14 mouse cellular contexts compared by ENCODE assay signal in the genomic region with DNA sequence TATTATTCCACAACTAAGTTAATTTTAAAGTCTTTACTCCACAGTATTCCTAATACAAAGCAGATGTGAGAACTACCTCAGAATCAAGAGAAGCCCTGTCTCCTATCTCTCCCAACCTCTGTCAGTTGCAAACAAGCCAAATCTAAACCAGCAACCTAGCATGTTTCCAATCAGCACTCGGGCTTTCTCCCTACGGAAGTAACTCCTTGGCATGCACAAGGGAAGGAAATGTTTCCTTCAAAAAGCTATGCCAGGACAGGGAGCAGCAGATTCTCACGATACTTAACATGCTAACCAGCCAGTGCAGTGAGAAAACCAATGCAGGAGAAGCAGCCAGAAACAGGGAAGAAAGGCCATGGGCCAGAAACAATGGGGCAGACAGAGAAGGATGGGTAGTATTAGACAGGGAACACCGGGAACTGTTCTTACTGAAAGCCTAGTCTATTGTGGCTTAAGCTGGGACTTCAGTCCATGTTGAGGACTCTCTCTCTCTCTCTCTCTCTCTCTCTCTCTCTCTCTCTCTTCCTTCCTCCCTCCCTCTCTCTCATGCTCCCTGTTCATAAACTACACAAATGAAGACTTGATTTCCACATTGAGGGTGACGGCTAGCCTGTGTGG.
DNase-seq lines count a peak whose midpoint lies in the region; ATAC-seq and TF ChIP-seq lines count a peak whose summit lies in the region.
"Had no signal": no experiment of that assay in that cellular context is flagged by ENCODE, and none has a peak within 500 bp of the region (broad histone marks: within the 10 kb centered on the region; RNA-seq: fewer than 3 reads in every experiment).

No protein-coding gene starts in this region.

- no peaks in the 10 kb centered on the region for H3K9me3 ChIP-seq in heart, embryonic 12.5 days (replicated peaks)
- H3K9me3 ChIP-seq in forebrain, embryonic 14.5 days (replicated peaks; ENCODE audit: control insufficient read depth, low read length), result no peaks in the 10 kb centered on the region
- no peaks in the 10 kb centered on the region for H3K9me3 ChIP-seq in limb, embryonic 13.5 days
- H3K9me3 ChIP-seq in stomach, postnatal 0 days (ENCODE audit: control insufficient read depth, low read length), result no peaks in the 10 kb centered on the region

- H3K27ac ChIP-seq in heart, embryonic 12.5 days (ENCODE audit: poor library complexity, severe bottlenecking), result 0 out of 2 replicates have a peak overlapping the region, but pooled peaks have one; percentile 9
- peak overlapping the region; percentile 64; the same call in 1 of the 2 replicates for H3K27ac ChIP-seq in forebrain, embryonic 14.5 days (ENCODE audit: low read depth, low read length)
- no peak overlapping the region for H3K27ac ChIP-seq in limb, embryonic 13.5 days
- no peak overlapping the region for H3K27ac ChIP-seq in stomach, postnatal 0 days (replicated peaks)
- H3K27ac ChIP-seq: gastrocnemius, adult 2 months; kidney, postnatal 0 days had no signal

- H3K4me2 ChIP-seq in heart, embryonic 12.5 days, result no peak overlapping the region
- no peak overlapping the region for H3K4me2 ChIP-seq in forebrain, embryonic 14.5 days (ENCODE audit: low read length)
- H3K4me2 ChIP-seq in limb, embryonic 13.5 days (replicated peaks), result no peak overlapping the region
- H3K4me2 ChIP-seq in stomach, postnatal 0 days (replicated peaks; ENCODE audit: low read depth), result no peak overlapping the region

- no peak overlapping the region for H3K9ac ChIP-seq in heart, embryonic 12.5 days
- no peak overlapping the region for H3K9ac ChIP-seq in forebrain, embryonic 14.5 days (ENCODE audit: low read length)
- H3K9ac ChIP-seq in limb, embryonic 13.5 days, result no peak overlapping the region
- H3K9ac ChIP-seq in stomach, postnatal 0 days (ENCODE audit: low read length), result no peak overlapping the region
- H3K9ac ChIP-seq: liver, postnatal 0 days had no signal

- no peaks in the 10 kb centered on the region for H3K36me3 ChIP-seq in heart, embryonic 12.5 days
- no peaks in the 10 kb centered on the region for H3K36me3 ChIP-seq in forebrain, embryonic 14.5 days (ENCODE audit: control insufficient read depth, insufficient read depth, low read length)
- no peaks in the 10 kb centered on the region for H3K36me3 ChIP-seq in limb, embryonic 13.5 days
- H3K36me3 ChIP-seq in stomach, postnatal 0 days (ENCODE audit: control insufficient read depth, insufficient read depth, low read length), result no peaks in the 10 kb centered on the region

- H3K4me3 ChIP-seq in heart, embryonic 12.5 days, result no peak overlapping the region
- no peak overlapping the region for H3K4me3 ChIP-seq in forebrain, embryonic 14.5 days (ENCODE audit: low read depth, low read length)
- H3K4me3 ChIP-seq in limb, embryonic 13.5 days, result no peak overlapping the region
- no peak overlapping the region for H3K4me3 ChIP-seq in stomach, postnatal 0 days (ENCODE audit: low read depth, low read length)
- H3K4me3 ChIP-seq: gastrocnemius, adult 2 months had no signal

- 64% methylated on average over 5 of the region's 5 CpGs for WGBS in heart, embryonic 12.5 days
- 39% methylated on average over 5 of the region's 5 CpGs for WGBS in forebrain, embryonic 14.5 days
- 34% methylated on average over 5 of the region's 5 CpGs for WGBS in limb, embryonic 13.5 days
- WGBS in stomach, postnatal 0 days, result 74% methylated on average over 5 of the region's 5 CpGs

- TF ChIP-seq CTCF in stomach, postnatal 0 days (IDR thresholded peaks at IDR 0.05; ENCODE audit: low read depth), result no peak

- TF ChIP-seq EP300 in stomach, postnatal 0 days (optimal IDR thresholded peaks at IDR 0.05), result no peak

- ATAC-seq in heart, embryonic 12.5 days (ENCODE audit: insufficient number of reproducible peaks, low FRiP score), result no peak
- peak; percentile 16; the same call in 1 of the 2 replicates for ATAC-seq in forebrain, embryonic 14.5 days
- peak; percentile 64; the same call in 1 of the 2 replicates for ATAC-seq in limb, embryonic 13.5 days (ENCODE audit: low FRiP score, low read depth)
- no peak for ATAC-seq in stomach, postnatal 0 days (ENCODE audit: low FRiP score, low TSS enrichment)
- ATAC-seq: liver, postnatal 0 days had no signal

- DNase-seq in heart, adult 8-10 months (ENCODE audit: low spot score), result no peak
- DNase-seq in forebrain, embryonic 14.5 days (ENCODE audit: low spot score), result peak; percentile 30
- peak; percentile 5 for DNase-seq in skeletal muscle tissue, adult 2 months (ENCODE audit: low read depth, low spot score)
- no peak for DNase-seq in adrenal gland, adult 8-10 months
- DNase-seq in stomach, postnatal 0 days (ENCODE audit: low spot score), result no peak
- DNase-seq in lung, postnatal 4 days, result no peak
- DNase-seq: cerebellum, postnatal 14 days; gastrocnemius, adult 2 months; heart, postnatal 36 days; liver, postnatal 0 days; thymus, postnatal 25 days had no signal

- peaks cover 4% of the 10 kb centered on the region; the same call in 1 of the 2 replicates for H3K4me1 ChIP-seq in heart, embryonic 12.5 days (replicated peaks)
- H3K4me1 ChIP-seq in forebrain, embryonic 14.5 days (ENCODE audit: control insufficient read depth, insufficient read depth, low read length), result peaks cover 17% of the 10 kb centered on the region; the same call in 1 of the 2 replicates
- H3K4me1 ChIP-seq in limb, embryonic 13.5 days, result peaks cover 16% of the 10 kb centered on the region
- no peaks in the 10 kb centered on the region for H3K4me1 ChIP-seq in stomach, postnatal 0 days (replicated peaks; ENCODE audit: control insufficient read depth, insufficient read depth)

- H3K27me3 ChIP-seq in heart, embryonic 12.5 days (replicated peaks), result no peaks in the 10 kb centered on the region
- no peaks in the 10 kb centered on the region for H3K27me3 ChIP-seq in forebrain, embryonic 14.5 days (replicated peaks; ENCODE audit: control insufficient read depth, insufficient read depth, low read length)
- no peaks in the 10 kb centered on the region for H3K27me3 ChIP-seq in limb, embryonic 13.5 days
- H3K27me3 ChIP-seq in stomach, postnatal 0 days (ENCODE audit: control insufficient read depth, insufficient read depth, low read length), result no peaks in the 10 kb centered on the region

Comparison
In these comparisons a context has a peak if more than half of its experiments do, and no peak if none do; other contexts are left out.
1. ATAC-seq: peak in forebrain, embryonic 14.5 days (single experiment) and limb, embryonic 13.5 days (single experiment); none in heart, embryonic 12.5 days (single experiment) and stomach, postnatal 0 days (single experiment).
2. H3K27ac ChIP-seq: peak in heart, embryonic 12.5 days (single experiment) and forebrain, embryonic 14.5 days (single experiment); none in limb, embryonic 13.5 days (single experiment) and stomach, postnatal 0 days (single experiment).
3. DNase-seq: peak in forebrain, embryonic 14.5 days (single experiment) and skeletal muscle tissue, adult 2 months (single experiment); none in heart, adult 8-10 months (single experiment), adrenal gland, adult 8-10 months (single experiment), stomach, postnatal 0 days (single experiment) and lung, postnatal 4 days (0 of 2).